Mouse (Mus musculus) heart, postnatal 10 days (tissue): ENCODE measurements around the gene Olfr507. TPM values are rescaled to one million over a fixed set of nuclear protein-coding genes. Genes with fewer than 3 reads are reported as not detected.
"Not testable (repeated sequence)": the region's sequence is repeated elsewhere in the genome, so short reads cannot be mapped to it uniquely, and the experiment has no call there.

Experiments
- DNase-seq, 2 experiments: peaks; one replicate each; pipeline ENCODE4 v3.0.0; 2021
- intact Hi-C: fragments of 180-260 bp; cut with DNase I; formaldehyde crosslinking; loops from one replicate; pipeline ENCODE4 v1.15.1; 2025
- total RNA-seq, 2 experiments: library from RNA; stranded (reverse); gene quantifications; 2 replicates each; pipeline ENCODE4 v1.2.3; 2021

The Olfr507 gene
- not detected for total RNA-seq

- intact Hi-C loops = no loop called here
- DNase-seq = no peak
Observed at GRCm38 (mm10) chr7:108621514-108621913, at the start of gene Olfr507. Olfr507 (plus strand) TSS chr7:108621814.

GRCm38 (mm10) chr7:108589797-108590196, 31.8 kb upstream of the Olfr507 start:
- DNase-seq = no peak
- intact Hi-C loops = no loop called here

DNA sequence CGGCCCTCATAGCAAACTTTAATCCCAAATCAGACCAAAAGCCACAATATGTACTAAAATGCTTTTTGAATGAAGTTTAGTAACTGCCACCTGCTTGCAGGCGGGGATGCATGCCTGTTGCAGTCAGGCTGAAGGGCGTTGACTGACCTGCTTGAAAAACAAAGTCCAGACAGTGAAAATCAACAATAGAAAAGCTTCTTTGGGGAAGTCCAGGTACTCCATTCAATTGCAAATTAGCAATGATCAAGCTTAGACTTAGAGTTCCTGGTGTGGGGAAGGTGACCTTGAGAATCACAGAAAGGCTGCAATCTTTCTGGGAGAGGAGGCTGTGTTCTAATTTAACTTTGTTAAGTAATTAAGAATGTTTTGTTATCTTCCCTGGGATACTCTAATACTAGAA, 19.7 kb upstream of the Olfr507 start:
- DNase-seq, intact Hi-C loops: not testable (repeated sequence)

DNA sequence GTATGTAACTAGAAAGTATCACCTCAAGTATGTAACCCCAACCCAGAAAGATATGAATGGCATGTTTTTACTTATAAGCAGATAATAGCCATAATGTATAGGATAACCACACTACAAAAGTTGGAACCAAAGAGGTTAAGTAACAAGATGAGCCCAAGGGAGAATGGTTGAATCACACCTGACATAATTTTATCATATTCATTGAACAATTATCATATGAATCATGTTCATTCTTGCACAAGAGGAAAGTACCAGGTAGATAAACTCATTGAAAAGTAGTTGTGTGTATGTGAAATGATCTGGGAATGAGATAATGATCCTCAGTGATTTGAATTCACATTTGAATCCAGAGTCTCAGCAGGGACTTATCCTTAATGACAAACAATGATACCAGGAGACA, 11.1 kb upstream of the Olfr507 start, which contains the start of gene Olfr506:
TSS of gene Olfr506 (plus strand) at position 301 of the 400 bp plus-strand sequence.
- intact Hi-C loops = no loop called here
- DNase-seq = no peak

DNA sequence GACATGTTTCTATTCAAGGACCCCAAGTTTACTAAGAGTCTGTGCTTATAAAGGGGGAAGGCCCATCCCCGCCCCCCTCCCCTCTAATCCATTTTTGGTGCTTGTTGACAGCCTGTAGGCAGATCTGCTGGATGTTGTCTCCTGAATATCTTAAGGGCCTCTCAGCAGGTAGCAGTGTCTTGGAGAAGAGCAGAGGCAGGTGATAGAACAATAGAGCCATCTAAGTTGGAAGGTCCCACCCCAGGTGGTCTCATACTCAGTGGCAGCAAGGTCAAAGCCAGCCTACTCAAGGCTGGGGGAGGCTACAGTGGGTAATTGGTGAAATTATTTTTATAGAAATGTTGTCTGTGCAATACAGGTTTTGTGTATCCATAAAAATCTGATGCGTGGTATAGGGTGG, 7.5 kb upstream of the Olfr507 start:
- intact Hi-C loops = no loop called here
- no peak for DNase-seq

DNA sequence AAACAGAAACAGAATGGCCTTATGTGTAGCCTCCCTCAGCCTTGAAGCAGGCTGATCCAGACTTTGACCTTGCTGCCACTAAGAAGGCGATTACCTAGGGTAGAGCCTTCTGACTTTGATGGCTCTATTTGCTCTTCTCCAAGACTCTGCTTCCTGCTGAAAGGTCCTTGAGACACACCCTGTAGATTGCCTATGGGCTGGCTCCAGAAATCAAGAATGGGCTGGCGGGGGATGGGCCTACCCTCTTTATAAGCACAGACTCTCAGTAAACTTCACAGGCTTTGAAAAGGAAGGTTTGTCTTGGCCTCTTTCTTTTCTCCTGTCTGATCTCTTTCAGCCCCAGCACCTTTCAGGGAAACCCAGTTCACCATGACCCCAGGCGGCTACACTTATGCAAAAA, 4.8 kb upstream of the Olfr507 start:
- DNase-seq, intact Hi-C loops: not testable (repeated sequence)

DNA sequence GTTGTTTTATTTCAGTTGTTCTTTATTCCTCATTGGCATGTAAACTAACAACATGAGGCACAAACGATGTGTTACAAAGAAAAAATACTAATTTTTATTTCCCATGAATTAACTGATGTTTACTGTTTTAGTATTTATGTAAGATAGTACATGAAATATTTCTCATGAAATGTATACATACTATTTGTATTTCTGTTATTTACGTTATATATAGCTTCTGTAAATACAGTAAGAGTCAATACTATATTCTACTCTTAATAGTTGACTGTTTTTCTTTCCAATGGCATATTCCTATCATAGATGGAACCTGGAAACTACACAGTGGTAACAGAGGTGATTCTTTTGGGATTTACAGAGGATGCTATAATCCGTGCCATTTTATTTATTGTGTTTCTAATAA, 8.1 kb downstream of the Olfr507 start, which contains the start of gene Olfr508:
TSS of gene Olfr508 (plus strand) at position 301 of the 400 bp plus-strand sequence.
- intact Hi-C loops = no loop called here
- DNase-seq = no peak

- intact Hi-C loops = no loop called here
- no peak for DNase-seq
Observed at GRCm38 (mm10) chr7:108651806-108652205, 30.2 kb downstream of the Olfr507 start, which contains the start of gene Olfr509. Olfr509 (minus strand) TSS chr7:108651906.

DNA sequence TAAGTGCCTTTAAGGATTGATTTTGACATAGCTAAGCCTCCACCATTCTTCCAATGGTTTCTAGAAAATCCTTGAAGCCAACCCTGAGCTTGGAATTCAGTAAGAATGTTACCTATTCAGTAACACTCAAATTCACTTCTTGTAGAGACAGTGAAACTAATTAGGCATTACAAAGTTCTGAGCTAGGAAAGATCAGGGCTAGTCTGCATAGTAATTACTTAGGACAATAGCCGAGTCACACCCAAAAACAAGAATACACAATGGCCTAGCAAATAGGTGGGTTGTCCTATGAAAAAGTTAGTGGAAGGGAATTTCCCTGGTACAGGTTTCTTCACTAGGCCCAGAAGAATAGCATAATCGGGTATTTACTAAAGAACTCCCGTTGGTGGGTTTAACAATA, 40.8 kb downstream of the Olfr507 start:
- no peak for DNase-seq
- intact Hi-C loops = no loop called here

GRCm38 (mm10) chr7:108666118-108666517, 44.5 kb downstream of the Olfr507 start, which contains the start of gene Olfr510:
Olfr510 (plus strand) TSS chr7:108666418.
- intact Hi-C loops = no loop called here
- no peak for DNase-seq

DNA sequence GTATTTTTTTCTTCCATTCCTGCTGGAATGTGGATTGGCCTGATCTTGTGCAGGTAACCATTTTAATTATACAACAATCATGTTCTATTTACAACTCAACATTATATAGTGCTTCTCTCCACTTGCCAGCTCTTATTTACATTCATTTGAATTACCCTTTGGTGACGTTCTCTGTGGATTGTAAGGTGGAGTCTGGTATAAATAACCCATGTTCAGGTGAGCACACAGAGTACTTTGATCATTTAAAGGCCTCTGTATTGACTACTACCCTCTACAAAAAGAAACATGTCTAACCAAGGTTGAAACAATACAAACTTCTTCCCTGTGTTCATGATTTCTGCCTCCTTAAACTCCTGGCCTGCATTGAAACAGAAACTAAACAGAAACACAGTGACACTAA, 49.4 kb downstream of the Olfr507 start:
- DNase-seq = no peak
- intact Hi-C loops = no loop called here

Other genes with a start within 250 kb of the Olfr507 start
- gene Olfr495, start 228.6 kb upstream of the Olfr507 start, total RNA-seq = not detected
- not detected for gene Olfr497, start 201.4 kb upstream of the Olfr507 start, total RNA-seq
- gene Olfr498, start 156.5 kb upstream of the Olfr507 start, total RNA-seq = not detected
- gene Olfr502, start 96.7 kb upstream of the Olfr507 start, total RNA-seq = not detected
- not detected for gene Olfr503, start 77.3 kb upstream of the Olfr507 start, total RNA-seq
- gene Olfr504, start 56.0 kb upstream of the Olfr507 start, total RNA-seq = not detected
- not detected for gene Olfr506, start 11.0 kb upstream of the Olfr507 start, total RNA-seq
- gene Olfr508, start 8.2 kb downstream of the Olfr507 start, total RNA-seq = not detected
- not detected for gene Olfr509, start 30.1 kb downstream of the Olfr507 start, total RNA-seq
- gene Olfr510, start 44.6 kb downstream of the Olfr507 start, total RNA-seq = not detected
- not detected for gene Olfr512, start 91.5 kb downstream of the Olfr507 start, total RNA-seq
- gene Olfr513, start 129.2 kb downstream of the Olfr507 start, total RNA-seq = not detected
- gene Olfr514, start 204.2 kb downstream of the Olfr507 start, total RNA-seq = not detected
- gene Olfr516, start 228.7 kb downstream of the Olfr507 start, total RNA-seq = not detected